Mouse (Mus musculus) layer of hippocampus, postnatal 10 days (tissue): Measurements from ENCODE around the gene Mrps31. TPM values are rescaled to one million over a fixed set of nuclear protein-coding genes. Genes with fewer than 3 reads are reported as not detected.

Experiments
- total RNA-seq, 2 experiments: library from RNA; stranded (reverse); gene quantifications; 2 replicates each; pipeline ENCODE4 v1.2.3; 2021

Mrps31 gene
- total RNA-seq, 2 experiments from 2014 or later: 19.5 to 20.7 TPM

Other genes with a start within 250 kb of the Mrps31 start
- 1 to 10 TPM; 3.0 TPM for gene Nek3, start 244.9 kb upstream of the Mrps31 start, total RNA-seq
- 1 to 10 TPM; 4.8 to 5.8 TPM for gene Ckap2, start 225.5 kb upstream of the Mrps31 start, total RNA-seq
- gene Vps36, start 218.6 kb upstream of the Mrps31 start, total RNA-seq: 10 to 100 TPM; 36.1 to 36.8 TPM
- 1 to 10 TPM; 7.0 to 7.7 TPM for gene Thsd1, start 184.0 kb upstream of the Mrps31 start, total RNA-seq
- not detected for gene Tpte, start 127.9 kb upstream of the Mrps31 start, total RNA-seq
- 1 to 10 TPM; 8.2 to 8.9 TPM for gene Slc25a15, start 12.8 kb upstream of the Mrps31 start, total RNA-seq